In genomic region chr19:5840890-5841388, GRCm38 (mm10) we compare ENCODE assay signal across 8 mouse cellular contexts. TPM values are rescaled to one million over a fixed set of nuclear protein-coding genes. Genes with fewer than 3 reads are reported as not detected.
DNase-seq lines count a peak whose midpoint lies in the region; ATAC-seq and TF ChIP-seq lines count a peak whose summit lies in the region.
"Had no signal": no experiment of that assay in that cellular context is flagged by ENCODE, and none has a peak within 500 bp of the region (broad histone marks: within the 10 kb centered on the region; RNA-seq: fewer than 3 reads in every experiment).

No protein-coding gene starts in this region.

- TF ChIP-seq POLR2A in testis, adult 2 months (IDR thresholded peaks at IDR 0.05; ENCODE audit: control insufficient read depth, low read depth, low read length), result no peak

- H3K4me1 ChIP-seq in intestine, embryonic 15.5 days (replicated peaks), result peaks cover 31% of the 10 kb centered on the region
- H3K4me1 ChIP-seq in intestine, embryonic 16.5 days (ENCODE audit: control insufficient read depth, insufficient read depth, low read length), result peaks cover 41% of the 10 kb centered on the region
- peaks cover 9% of the 10 kb centered on the region for H3K4me1 ChIP-seq in testis, adult 2 months (ENCODE audit: control insufficient read depth, insufficient read depth, low read length)
- peaks cover 43% of the 10 kb centered on the region for H3K4me1 ChIP-seq in liver, embryonic 11.5 days (replicated peaks; ENCODE audit: control insufficient read depth, insufficient read depth, low read length)

- H3K9ac ChIP-seq in intestine, embryonic 15.5 days, result no peak overlapping the region
- H3K9ac ChIP-seq in intestine, embryonic 16.5 days (ENCODE audit: low read depth, low read length), result no peak overlapping the region; the same call in 1 of the 2 replicates
- H3K9ac ChIP-seq in liver, embryonic 11.5 days (ENCODE audit: low read depth, low read length), result no peak overlapping the region

- peak overlapping the region; percentile 74 for H3K4me2 ChIP-seq in intestine, embryonic 15.5 days (replicated peaks)
- no peak overlapping the region for H3K4me2 ChIP-seq in intestine, embryonic 16.5 days (ENCODE audit: low read depth, low read length)
- H3K4me2 ChIP-seq in liver, embryonic 11.5 days, result peak overlapping the region; percentile 78

- no peak overlapping the region for H3K4me3 ChIP-seq in intestine, embryonic 15.5 days (replicated peaks)
- no peak overlapping the region for H3K4me3 ChIP-seq in intestine, embryonic 16.5 days (ENCODE audit: low read length)
- no peak overlapping the region; the same call in 1 of the 2 replicates for H3K4me3 ChIP-seq in testis, adult 2 months (ENCODE audit: control insufficient read depth, low read depth, low read length)
- H3K4me3 ChIP-seq in liver, embryonic 11.5 days (ENCODE audit: low read depth, low read length), result no peak overlapping the region

- H3K27ac ChIP-seq in intestine, embryonic 15.5 days, result no peak overlapping the region
- H3K27ac ChIP-seq in intestine, embryonic 16.5 days (ENCODE audit: low read length), result no peak overlapping the region
- peak overlapping the region; percentile 32 for H3K27ac ChIP-seq in testis, adult 2 months (ENCODE audit: control insufficient read depth, insufficient read depth, low read depth, low read length)
- H3K27ac ChIP-seq in liver, embryonic 11.5 days (ENCODE audit: low read depth, low read length), result peak overlapping the region; percentile 98

- H3K36me3 ChIP-seq in intestine, embryonic 15.5 days, result no peaks in the 10 kb centered on the region
- H3K36me3 ChIP-seq in intestine, embryonic 16.5 days (ENCODE audit: control insufficient read depth, insufficient read depth, low read length), result no peaks in the 10 kb centered on the region
- H3K36me3 ChIP-seq in testis, adult 2 months (ENCODE audit: control insufficient read depth, insufficient read depth, low read length), result no peaks in the 10 kb centered on the region; the same call in 1 of the 2 replicates
- no peaks in the 10 kb centered on the region for H3K36me3 ChIP-seq in liver, embryonic 11.5 days (ENCODE audit: control insufficient read depth, insufficient read depth, low read length)

- no peak for TF ChIP-seq CTCF in testis, adult 2 months (IDR thresholded peaks at IDR 0.05; ENCODE audit: control insufficient read depth, insufficient read depth, insufficient replicate concordance, low read depth, low read length)

- no peaks in the 10 kb centered on the region for H3K9me3 ChIP-seq in intestine, embryonic 15.5 days
- H3K9me3 ChIP-seq in intestine, embryonic 16.5 days (ENCODE audit: control insufficient read depth, low read length), result no peaks in the 10 kb centered on the region
- H3K9me3 ChIP-seq in liver, embryonic 11.5 days (ENCODE audit: control insufficient read depth, low read length), result no peaks in the 10 kb centered on the region

- ATAC-seq in intestine, embryonic 15.5 days, result no peak
- ATAC-seq in intestine, embryonic 16.5 days, result no peak
- no peak for ATAC-seq in liver, embryonic 11.5 days (replicated peaks; ENCODE audit: low FRiP score)
- ATAC-seq: hindbrain, embryonic 16.5 days had no signal

- DNase-seq in testis, postnatal 10 days (ENCODE audit: low spot score), result no peak
- DNase-seq in liver, embryonic 11.5 days (ENCODE audit: low spot score), result no peak
- no peak for DNase-seq in cerebellum, postnatal 25 days
- DNase-seq in thymus, postnatal 36 days, result no peak

- H3K27me3 ChIP-seq in intestine, embryonic 15.5 days (replicated peaks), result no peaks in the 10 kb centered on the region
- H3K27me3 ChIP-seq in intestine, embryonic 16.5 days (replicated peaks; ENCODE audit: control insufficient read depth, insufficient read depth, low read length), result no peaks in the 10 kb centered on the region
- no peaks in the 10 kb centered on the region for H3K27me3 ChIP-seq in testis, adult 2 months (ENCODE audit: control insufficient read depth, insufficient read depth, low read length)
- no peaks in the 10 kb centered on the region for H3K27me3 ChIP-seq in liver, embryonic 11.5 days (replicated peaks; ENCODE audit: control insufficient read depth, insufficient read depth, low read length)

- WGBS in intestine, embryonic 15.5 days, result 87% methylated on average over 9 of the region's 9 CpGs
- 89% methylated on average over 9 of the region's 9 CpGs for WGBS in intestine, embryonic 16.5 days
- 87% methylated on average over 9 of the region's 9 CpGs for WGBS in liver, embryonic 11.5 days

RNA-seq across cellular contexts. Expression of gene Frmd8, which starts 34.1 kb away (rescaled TPM):
- 26.9 and 28.0 TPM in 2 replicates for polyA plus RNA-seq in intestine, embryonic 15.5 days (2015; fragmentation: Nextera tagmentation; extraction: Ambion mirVana)
- 31.1 and 31.7 TPM in 2 replicates for polyA plus RNA-seq in intestine, embryonic 16.5 days (2015; fragmentation: Nextera tagmentation; extraction: Ambion mirVana)
- 25.3 and 28.1 TPM in 2 replicates for polyA plus RNA-seq in testis, adult 2 months (2012; rRNA removed)
- polyA plus RNA-seq in liver, embryonic 11.5 days (2014; fragmentation: Nextera tagmentation; extraction: Ambion mirVana), result 26.8 and 27.9 TPM in 2 replicates

RNA-seq across cellular contexts. Expression of gene Slc25a45, which starts 36.7 kb away (rescaled TPM):
- 3.5 and 4.2 TPM in 2 replicates for polyA plus RNA-seq in intestine, embryonic 15.5 days (2015; fragmentation: Nextera tagmentation; extraction: Ambion mirVana)
- 3.4 and 4.1 TPM in 2 replicates for polyA plus RNA-seq in intestine, embryonic 16.5 days (2015; fragmentation: Nextera tagmentation; extraction: Ambion mirVana)
- polyA plus RNA-seq in testis, adult 2 months (2012; rRNA removed), result 20.1 and 26.1 TPM in 2 replicates
- polyA plus RNA-seq in liver, embryonic 11.5 days (2014; fragmentation: Nextera tagmentation; extraction: Ambion mirVana), result 7.5 and 8.2 TPM in 2 replicates

RNA-seq across cellular contexts. Expression of gene Tigd3, which starts 53.0 kb away (rescaled TPM):
- polyA plus RNA-seq in intestine, embryonic 15.5 days (2015; fragmentation: Nextera tagmentation; extraction: Ambion mirVana), result 1.9 and 2.7 TPM in 2 replicates
- polyA plus RNA-seq in intestine, embryonic 16.5 days (2015; fragmentation: Nextera tagmentation; extraction: Ambion mirVana), result 1.5 and 1.7 TPM in 2 replicates
- polyA plus RNA-seq in testis, adult 2 months (2012; rRNA removed), result 0.84 and 0.94 TPM in 2 replicates
- 3.9 and 4.2 TPM in 2 replicates for polyA plus RNA-seq in liver, embryonic 11.5 days (2014; fragmentation: Nextera tagmentation; extraction: Ambion mirVana)

Comparison
In these comparisons a context has a peak if more than half of its experiments do, and no peak if none do; other contexts are left out.
1. H3K27ac ChIP-seq: peak in testis, adult 2 months (single experiment) and liver, embryonic 11.5 days (single experiment); none in intestine, embryonic 15.5 days (single experiment) and intestine, embryonic 16.5 days (single experiment).